Comparison of ENCODE assay signal across 21 mouse cellular contexts in the genomic region with DNA sequence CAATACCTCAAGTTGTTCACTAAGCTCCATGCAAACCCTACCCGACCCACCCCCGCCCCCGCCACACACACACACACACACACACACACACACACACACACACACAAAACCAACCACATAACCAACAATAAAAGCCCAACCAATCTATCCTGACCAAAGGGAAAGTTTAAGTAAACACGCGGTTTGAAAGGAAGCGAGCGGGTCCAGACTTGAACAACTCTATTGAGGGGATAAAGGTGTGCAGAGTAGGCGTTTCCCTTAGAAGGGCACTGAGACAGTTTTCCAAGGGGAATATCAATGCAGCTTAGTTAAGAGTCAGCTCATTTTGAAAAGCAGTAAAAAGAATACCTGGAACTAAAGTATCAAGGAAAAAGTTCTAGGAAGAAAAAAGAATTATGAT.
DNase-seq lines count a peak whose midpoint lies in the region; ATAC-seq and TF ChIP-seq lines count a peak whose summit lies in the region.
"Had no signal": no experiment of that assay in that cellular context is flagged by ENCODE, and none has a peak within 500 bp of the region (broad histone marks: within the 10 kb centered on the region; RNA-seq: fewer than 3 reads in every experiment).

No protein-coding gene starts in this region.

- no peak for TF ChIP-seq CTCF in CH12.LX (conservative IDR thresholded peaks at IDR 0.05 in 1 of 2, IDR thresholded peaks at IDR 0.05 in 1 of 2; ENCODE audit: low read depth in 2 of 2, low read length in 2 of 2)
- TF ChIP-seq CTCF in stomach, postnatal 0 days (IDR thresholded peaks at IDR 0.05; ENCODE audit: low read depth): no peak
- TF ChIP-seq CTCF in lung, adult 2 months (IDR thresholded peaks at IDR 0.05; ENCODE audit: insufficient read depth, low read length): no peak

- H3K4me1 ChIP-seq in embryonic facial prominence, embryonic 14.5 days (ENCODE audit: control insufficient read depth, insufficient read depth, low read length): no peaks in the 10 kb centered on the region
- H3K4me1 ChIP-seq in embryonic facial prominence, embryonic 10.5 days: no peaks in the 10 kb centered on the region
- peaks cover 15 to 54% of the 10 kb centered on the region in 2 experiments for H3K4me1 ChIP-seq in CH12.LX (ENCODE audit: control insufficient read depth in 1 of 2, insufficient read depth in 2 of 2)
- H3K4me1 ChIP-seq in stomach, postnatal 0 days (replicated peaks; ENCODE audit: control insufficient read depth, insufficient read depth): no peaks in the 10 kb centered on the region
- no peaks in the 10 kb centered on the region for H3K4me1 ChIP-seq in lung, adult 2 months (ENCODE audit: control insufficient read depth, insufficient read depth, low read length)
- H3K4me1 ChIP-seq: embryonic facial prominence, embryonic 15.5 days; forebrain, embryonic 15.5 days; heart, embryonic 15.5 days had no signal

- no peak overlapping the region for H3K9ac ChIP-seq in embryonic facial prominence, embryonic 14.5 days (ENCODE audit: low read depth, low read length)
- H3K9ac ChIP-seq in CH12.LX (ENCODE audit: insufficient read depth, low read depth): peak overlapping the region; percentile 21; the same call in 1 of the 2 replicates
- no peak overlapping the region for H3K9ac ChIP-seq in stomach, postnatal 0 days (ENCODE audit: low read length)
- H3K9ac ChIP-seq: embryonic facial prominence, embryonic 15.5 days; forebrain, embryonic 15.5 days; heart, embryonic 15.5 days; hindbrain, embryonic 13.5 days had no signal

- no peaks in the 10 kb centered on the region for H3K27me3 ChIP-seq in embryonic facial prominence, embryonic 14.5 days (replicated peaks; ENCODE audit: control insufficient read depth, insufficient read depth, low read length)
- no peaks in the 10 kb centered on the region for H3K27me3 ChIP-seq in embryonic facial prominence, embryonic 10.5 days (replicated peaks; ENCODE audit: low read depth, poor library complexity, severe bottlenecking)
- H3K27me3 ChIP-seq in CH12.LX (replicated peaks): no peaks in the 10 kb centered on the region
- H3K27me3 ChIP-seq in stomach, postnatal 0 days (ENCODE audit: control insufficient read depth, insufficient read depth, low read length): no peaks in the 10 kb centered on the region
- H3K27me3 ChIP-seq: embryonic facial prominence, embryonic 15.5 days; forebrain, embryonic 15.5 days; heart, embryonic 15.5 days; hindbrain, embryonic 13.5 days had no signal

- H3K79me2 ChIP-seq in CH12.LX (replicated peaks; ENCODE audit: control insufficient read depth, extremely low read depth, insufficient read depth, poor library complexity, severe bottlenecking): peaks cover 8% of the 10 kb centered on the region

- no peak for TF ChIP-seq EP300 in CH12.LX (IDR thresholded peaks at IDR 0.05; ENCODE audit: low read length)
- no peak for TF ChIP-seq EP300 in stomach, postnatal 0 days (optimal IDR thresholded peaks at IDR 0.05)

- TF ChIP-seq RAD21 in CH12.LX (IDR thresholded peaks at IDR 0.05; ENCODE audit: low read depth, low read length): no peak

- no peak overlapping the region for H3K27ac ChIP-seq in embryonic facial prominence, embryonic 14.5 days (replicated peaks; ENCODE audit: low read depth, low read length)
- no peak overlapping the region for H3K27ac ChIP-seq in embryonic facial prominence, embryonic 10.5 days (replicated peaks)
- H3K27ac ChIP-seq in CH12.LX (ENCODE audit: insufficient read depth, low read depth): peak overlapping the region; percentile 84
- H3K27ac ChIP-seq in stomach, postnatal 0 days (replicated peaks): no peak overlapping the region
- H3K27ac ChIP-seq: embryonic facial prominence, embryonic 15.5 days; forebrain, embryonic 15.5 days; heart, embryonic 15.5 days; hindbrain, embryonic 13.5 days; hindbrain, postnatal 0 days had no signal

- in situ Hi-C loops in CH12.LX (cut with MboI; ENCODE audit: low pct_ligation_motif_present, low pct_unique_long_range_greater_than_20kb, low sequenced_read_pairs): no loop called here

- H3K9me3 ChIP-seq in embryonic facial prominence, embryonic 14.5 days (ENCODE audit: control insufficient read depth, low read length): no peaks in the 10 kb centered on the region
- no peaks in the 10 kb centered on the region for H3K9me3 ChIP-seq in embryonic facial prominence, embryonic 10.5 days
- no peaks in the 10 kb centered on the region for H3K9me3 ChIP-seq in CH12.LX (replicated peaks; ENCODE audit: low read length)
- H3K9me3 ChIP-seq in stomach, postnatal 0 days (ENCODE audit: control insufficient read depth, low read length): no peaks in the 10 kb centered on the region
- H3K9me3 ChIP-seq: embryonic facial prominence, embryonic 15.5 days; forebrain, embryonic 15.5 days; heart, embryonic 15.5 days; hindbrain, embryonic 13.5 days had no signal

- peak; percentile 59 for DNase-seq in embryonic facial prominence, embryonic 14.5 days (ENCODE audit: low spot score)
- no peak for DNase-seq in embryonic facial prominence, embryonic 10.5 days (ENCODE audit: low spot score)
- peak; percentile 25 for DNase-seq in CH12.LX (ENCODE audit: extremely low read depth)
- DNase-seq in naive thymus-derived CD4-positive, alpha-beta T cell, adult 2 months (ENCODE audit: low read depth): peak; percentile 29
- DNase-seq in stomach, postnatal 0 days (ENCODE audit: low spot score): no peak
- DNase-seq in thymus, postnatal 25 days: no peak
- no peak for DNase-seq in lung, adult 2 months
- DNase-seq: adrenal gland, postnatal 14 days; cerebellum, adult 18-20 months; cerebellum, adult 9-11 months; cerebellum, postnatal 36 days; gastrocnemius, postnatal 36 days; heart, adult 18-20 months; heart, postnatal 14 days had no signal

- ATAC-seq in embryonic facial prominence, embryonic 14.5 days (ENCODE audit: low read depth): no peak
- ATAC-seq in stomach, postnatal 0 days (ENCODE audit: low FRiP score, low TSS enrichment): peak; percentile 53; the same call in 1 of the 2 replicates
- ATAC-seq: forebrain, embryonic 15.5 days; hindbrain, postnatal 0 days had no signal

- no peak overlapping the region for H3K4me3 ChIP-seq in embryonic facial prominence, embryonic 14.5 days (ENCODE audit: low read depth, low read length)
- H3K4me3 ChIP-seq in embryonic facial prominence, embryonic 10.5 days: no peak overlapping the region
- H3K4me3 ChIP-seq in CH12.LX (replicated peaks in 1 of 3; ENCODE audit: low read depth in 2 of 3, low read length in 2 of 3, poor library complexity in 1 of 3): no peak overlapping the region
- H3K4me3 ChIP-seq in stomach, postnatal 0 days (ENCODE audit: low read depth, low read length): no peak overlapping the region
- no peak overlapping the region for H3K4me3 ChIP-seq in lung, adult 2 months (replicated peaks; ENCODE audit: extremely low read depth, low read depth, low read length)
- H3K4me3 ChIP-seq: embryonic facial prominence, embryonic 15.5 days; erythroblast, embryonic 14.5 days; forebrain, embryonic 15.5 days; heart, embryonic 15.5 days; hindbrain, embryonic 13.5 days had no signal

- 81% methylated on average over 8 of the region's 8 CpGs for WGBS in embryonic facial prominence, embryonic 14.5 days
- WGBS in embryonic facial prominence, embryonic 10.5 days: 82% methylated on average over 8 of the region's 8 CpGs
- WGBS in stomach, postnatal 0 days: 52% methylated on average over 8 of the region's 8 CpGs
- WGBS in lung, adult 2 months: 82% methylated on average over 7 of the region's 8 CpGs

- dilution Hi-C loops in CH12.LX (cut with MboI; ENCODE audit: extremely low pct_ligation_motif_present, extremely low pct_unique_long_range_greater_than_20kb, low sequenced_read_pairs): no loop called here

- peaks cover 30% of the 10 kb centered on the region for H3K36me3 ChIP-seq in embryonic facial prominence, embryonic 14.5 days (ENCODE audit: control insufficient read depth, insufficient read depth, low read length)
- peaks cover 33% of the 10 kb centered on the region for H3K36me3 ChIP-seq in embryonic facial prominence, embryonic 10.5 days (replicated peaks)
- peaks cover 12 to 27% of the 10 kb centered on the region in 2 experiments for H3K36me3 ChIP-seq in CH12.LX (replicated peaks in 1 of 2; ENCODE audit: control insufficient read depth in 1 of 2, insufficient read depth in 1 of 2, low read length in 1 of 2)
- peaks cover 4% of the 10 kb centered on the region for H3K36me3 ChIP-seq in stomach, postnatal 0 days (ENCODE audit: control insufficient read depth, insufficient read depth, low read length)

- H3K4me2 ChIP-seq in embryonic facial prominence, embryonic 14.5 days (ENCODE audit: low read depth, low read length): no peak overlapping the region
- peak overlapping the region; percentile 100 for H3K4me2 ChIP-seq in CH12.LX (ENCODE audit: insufficient read depth, low read depth, poor library complexity, severe bottlenecking)
- H3K4me2 ChIP-seq in stomach, postnatal 0 days (replicated peaks; ENCODE audit: low read depth): no peak overlapping the region
- H3K4me2 ChIP-seq: embryonic facial prominence, embryonic 15.5 days; forebrain, embryonic 15.5 days; heart, embryonic 11.5 days; heart, embryonic 15.5 days; hindbrain, embryonic 13.5 days had no signal

- TF ChIP-seq POLR2A in CH12.LX (IDR thresholded peaks at IDR 0.05; ENCODE audit: low read depth, low read length): no peak
- no peak for TF ChIP-seq POLR2A in lung, adult 2 months (IDR thresholded peaks at IDR 0.05; ENCODE audit: borderline replicate concordance, extremely low read depth, low read depth, low read length)

TF ChIP-seq in CH12.LX, 34 proteins besides CTCF, POLR2A, EP300 and RAD21 (continues in another document):
- TF ChIP-seq NELFE (IDR thresholded peaks at IDR 0.05; ENCODE audit: low read depth, low read length) (no peak), CHD2 (IDR thresholded peaks at IDR 0.05; ENCODE audit: low read length) (no peak), BHLHE40 (IDR thresholded peaks at IDR 0.05; ENCODE audit: low read depth, low read length) (0 out of 2 replicates have a peak, but pooled peaks have one; percentile 12), MEF2A (IDR thresholded peaks at IDR 0.05; ENCODE audit: borderline replicate concordance, low read depth, low read length) (no peak), ZNF384 (IDR thresholded peaks at IDR 0.05; ENCODE audit: low read depth, low read length) (no peak), E2F4 (IDR thresholded peaks at IDR 0.05; ENCODE audit: insufficient replicate concordance, low read depth, low read length) (no peak), HCFC1 (IDR thresholded peaks at IDR 0.05; ENCODE audit: low read depth, low read length) (no peak), SMC3 (IDR thresholded peaks at IDR 0.05; ENCODE audit: low read depth, low read length) (no peak), MXI1 (IDR thresholded peaks at IDR 0.05; ENCODE audit: low read depth, low read length) (no peak), POLR2AphosphoS2 (IDR thresholded peaks at IDR 0.05; ENCODE audit: low read depth, low read length) (no peak), MAZ (IDR thresholded peaks at IDR 0.05; ENCODE audit: low read depth, low read length) (no peak), MAFK (IDR thresholded peaks at IDR 0.05; ENCODE audit: insufficient replicate concordance, low read length) (0 out of 2 replicates have a peak, but pooled peaks have one; percentile 10), CHD1 (IDR thresholded peaks at IDR 0.05; ENCODE audit: low read depth, low read length) (no peak; the same call in 1 of the 2 replicates), PAX5 (IDR thresholded peaks at IDR 0.05; ENCODE audit: low read length) (no peak), MYC (IDR thresholded peaks at IDR 0.05; ENCODE audit: low read depth, low read length) (no peak)

Comparison
In these comparisons a context has a peak if more than half of its experiments do, and no peak if none do; other contexts are left out.
1. DNase-seq: peak in embryonic facial prominence, embryonic 14.5 days (single experiment), CH12.LX (single experiment) and naive thymus-derived CD4-positive, alpha-beta T cell, adult 2 months (single experiment); none in embryonic facial prominence, embryonic 10.5 days (single experiment), stomach, postnatal 0 days (single experiment), thymus, postnatal 25 days (single experiment) and lung, adult 2 months (single experiment).